Mouse (Mus musculus) neural tube, embryonic 15.5 days (tissue): ENCODE results near the gene Rheb. TPM values are rescaled to one million over a fixed set of nuclear protein-coding genes. Genes with fewer than 3 reads are reported as not detected.

Source experiments
- ATAC-seq: fragments of 200-750 bp; cut with Nextera tagmentation; 2 replicates; pipeline ENCODE4 v1.8.0; 2017; ENCODE audit warnings: mild to moderate bottlenecking, moderate TSS enrichment, moderate library complexity; ENCODE audit not compliant: low FRiP score
- H3K27ac ChIP-seq: fragments of 300-500 bp; sonication (generic); replicated peaks from 2 replicates; pipeline ENCODE4 v1.5.1; 2015; ENCODE audit warnings: mild to moderate bottlenecking, inconsistent platforms
- H3K27me3 ChIP-seq: fragments of 300-500 bp; sonication (generic); replicated peaks from 2 replicates; pipeline ENCODE4 v1.6.1; 2015; ENCODE audit warnings: inconsistent platforms
- H3K36me3 ChIP-seq: fragments of 300-500 bp; sonication (generic); 2 replicates; pipeline ENCODE4 v1.6.1; 2015; ENCODE audit warnings: inconsistent platforms
- H3K4me1 ChIP-seq: fragments of 300-500 bp; sonication (generic); 2 replicates; pipeline ENCODE4 v1.6.1; 2015; ENCODE audit warnings: inconsistent platforms
- H3K4me2 ChIP-seq: fragments of 300-500 bp; sonication (generic); 2 replicates; pipeline ENCODE4 v1.6.1; 2015; ENCODE audit warnings: inconsistent platforms, mild to moderate bottlenecking, moderate library complexity
- H3K4me3 ChIP-seq: fragments of 300-500 bp; sonication (generic); replicated peaks from 2 replicates; pipeline ENCODE4 v1.5.1; 2015; ENCODE audit warnings: mild to moderate bottlenecking, inconsistent platforms
- H3K9ac ChIP-seq: fragments of 300-500 bp; sonication (generic); replicated peaks from 2 replicates; pipeline ENCODE4 v1.6.1; 2015; ENCODE audit warnings: mild to moderate bottlenecking, inconsistent platforms
- H3K9me3 ChIP-seq: fragments of 300-500 bp; sonication (generic); replicated peaks from 2 replicates; pipeline ENCODE4 v1.6.1; 2016; ENCODE audit warnings: inconsistent platforms
- WGBS: fragments of 180-500 bp; shearing (Covaris S2); methylation state at CpG from one replicate; pipeline ENCODE4 v1.1.7; 2015; ENCODE audit warnings: mixed read lengths; 5-methylcytosine and 5-hydroxymethylcytosine counted together
- polyA plus RNA-seq: library from polyadenylated mRNA; unstranded; fragments of >200 nt; fragmentation: Nextera tagmentation; extraction: Ambion mirVana; gene quantifications from 2 replicates; pipeline ENCODE4 v1.2.1, GENCODE M21; 2015

Gene Rheb
- polyA plus RNA-seq: 230 and 258 TPM in 2 replicates

- ATAC-seq: peak; percentile 97
- peak within 1 kb of the TSS; percentile 89 for H3K4me3 ChIP-seq
- no peaks in the 10 kb centered on the region for H3K9me3 ChIP-seq
- H3K36me3 ChIP-seq: no peaks in the 10 kb centered on the region
- peak within 1 kb of the TSS; percentile 89 for H3K9ac ChIP-seq
- WGBS: under 1% methylated on average over 92 of the region's 92 CpGs
- H3K27me3 ChIP-seq: no peaks in the 10 kb centered on the region
- peak within 1 kb of the TSS; percentile 93 for H3K4me2 ChIP-seq
- peaks cover 40% of the 10 kb centered on the region for H3K4me1 ChIP-seq
- H3K27ac ChIP-seq: peak within 1 kb of the TSS; percentile 98
These were observed at the start of gene Rheb for GRCm38 (mm10) chr5:24842274-24843102. TSS of gene Rheb (minus strand) at chr5:24842624.

- no peak overlapping the region for H3K27ac ChIP-seq
- H3K9ac ChIP-seq: no peak overlapping the region
- WGBS: 54% methylated on average over 9 of the region's 9 CpGs
- H3K4me1 ChIP-seq: peaks cover 22% of the 10 kb centered on the region
- H3K36me3 ChIP-seq: peaks cover 32% of the 10 kb centered on the region
- ATAC-seq: no peak
- no peaks in the 10 kb centered on the region for H3K27me3 ChIP-seq
- H3K4me2 ChIP-seq: no peak overlapping the region
- H3K9me3 ChIP-seq: no peaks in the 10 kb centered on the region
- H3K4me3 ChIP-seq: no peak overlapping the region
These were observed 47.4 kb upstream of the Rheb start for GRCm38 (mm10) chr5:24889860-24890259.

- Histone ChIP-seq H3K36me3 (peaks cover 35% of the 10 kb centered on the region), H3K9ac (no peak overlapping the region), H3K27me3 (no peaks in the 10 kb centered on the region), H3K4me1 (peaks cover 18% of the 10 kb centered on the region), H3K9me3 (no peaks in the 10 kb centered on the region), H3K4me2 (no peak overlapping the region), H3K27ac (no peak overlapping the region), H3K4me3 (no peak overlapping the region)
- WGBS: 87% methylated on average over 11 of the region's 11 CpGs
- no peak for ATAC-seq
These were observed 46.6 kb upstream of the Rheb start for GRCm38 (mm10) chr5:24888874-24889591.

GRCm38 (mm10) chr5:24887271-24887670, 44.8 kb upstream of the Rheb start:
- H3K4me1 ChIP-seq: peaks cover 8% of the 10 kb centered on the region; the same call in 1 of the 2 replicates
- no peak overlapping the region for H3K4me3 ChIP-seq
- WGBS: 92% methylated on average over 8 of the region's 8 CpGs
- peaks cover 40% of the 10 kb centered on the region for H3K36me3 ChIP-seq
- no peaks in the 10 kb centered on the region for H3K9me3 ChIP-seq
- no peak overlapping the region for H3K9ac ChIP-seq
- H3K4me2 ChIP-seq: no peak overlapping the region
- no peaks in the 10 kb centered on the region for H3K27me3 ChIP-seq
- no peak for ATAC-seq
- no peak overlapping the region for H3K27ac ChIP-seq

GRCm38 (mm10) chr5:24878713-24879112, 36.3 kb upstream of the Rheb start:
- Histone ChIP-seq H3K27me3 (no peaks in the 10 kb centered on the region), H3K4me1 (no peaks in the 10 kb centered on the region), H3K36me3 (peaks cover 37% of the 10 kb centered on the region), H3K4me2 (no peak overlapping the region), H3K4me3 (no peak overlapping the region), H3K27ac (no peak overlapping the region), H3K9ac (no peak overlapping the region), H3K9me3 (no peaks in the 10 kb centered on the region)
- ATAC-seq: no peak
- WGBS: 82% methylated on average over 4 of the region's 4 CpGs

GRCm38 (mm10) chr5:24877836-24878624, 35.6 kb upstream of the Rheb start:
- H3K36me3 ChIP-seq: peaks cover 38% of the 10 kb centered on the region

GRCm38 (mm10) chr5:24876653-24877052, 34.2 kb upstream of the Rheb start:
- no peak for ATAC-seq
- Histone ChIP-seq H3K4me2 (no peak overlapping the region), H3K9me3 (no peaks in the 10 kb centered on the region), H3K27me3 (no peaks in the 10 kb centered on the region), H3K4me1 (no peaks in the 10 kb centered on the region), H3K27ac (no peak overlapping the region), H3K4me3 (no peak overlapping the region), H3K9ac (no peak overlapping the region), H3K36me3 (peaks cover 33% of the 10 kb centered on the region)
- WGBS: 92% methylated on average over 9 of the region's 9 CpGs

More at GRCm38 (mm10) chr5:24877836-24878624, 35.6 kb upstream of the Rheb start:
- Histone ChIP-seq H3K4me2 (no peak overlapping the region), H3K27me3 (no peaks in the 10 kb centered on the region), H3K9ac (no peak overlapping the region), H3K27ac (no peak overlapping the region), H3K9me3 (no peaks in the 10 kb centered on the region), H3K4me3 (no peak overlapping the region), H3K4me1 (no peaks in the 10 kb centered on the region)
- ATAC-seq: no peak
- 75% methylated on average over 11 of the region's 11 CpGs for WGBS

GRCm38 (mm10) chr5:24874111-24874510, 31.7 kb upstream of the Rheb start:
- Histone ChIP-seq H3K4me2 (no peak overlapping the region), H3K4me3 (no peak overlapping the region), H3K9me3 (no peaks in the 10 kb centered on the region), H3K36me3 (peaks cover 29% of the 10 kb centered on the region), H3K4me1 (no peaks in the 10 kb centered on the region), H3K27ac (no peak overlapping the region), H3K27me3 (no peaks in the 10 kb centered on the region), H3K9ac (no peak overlapping the region)
- whole genome bisulfite sequencing: 87% methylated on average over 4 of the region's 4 CpGs
- no peak for ATAC-seq

- WGBS: 77% methylated on average over 6 of the region's 6 CpGs
- Histone ChIP-seq H3K4me3 (no peak overlapping the region), H3K4me2 (no peak overlapping the region), H3K9ac (no peak overlapping the region), H3K27ac (no peak overlapping the region), H3K9me3 (no peaks in the 10 kb centered on the region), H3K36me3 (peaks cover 32% of the 10 kb centered on the region), H3K4me1 (no peaks in the 10 kb centered on the region), H3K27me3 (no peaks in the 10 kb centered on the region)
- ATAC-seq: no peak
These were observed 30.8 kb upstream of the Rheb start for GRCm38 (mm10) chr5:24873221-24873620.

- no peak for ATAC-seq
- Histone ChIP-seq H3K27me3 (no peaks in the 10 kb centered on the region), H3K4me3 (no peak overlapping the region), H3K9me3 (no peaks in the 10 kb centered on the region), H3K4me2 (no peak overlapping the region), H3K27ac (no peak overlapping the region), H3K36me3 (peaks cover 40% of the 10 kb centered on the region), H3K9ac (no peak overlapping the region), H3K4me1 (no peaks in the 10 kb centered on the region)
- 94% methylated on average over 12 of the region's 12 CpGs for WGBS
These were observed 28.9 kb upstream of the Rheb start for GRCm38 (mm10) chr5:24871276-24871675.

- 75% methylated on average over 11 of the region's 11 CpGs for WGBS
- ATAC-seq: no peak
These were observed 27.4 kb upstream of the Rheb start for GRCm38 (mm10) chr5:24869796-24870289.

More at GRCm38 (mm10) chr5:24869796-24870289, 27.4 kb upstream of the Rheb start:
- Histone ChIP-seq H3K27ac (no peak overlapping the region), H3K4me1 (no peaks in the 10 kb centered on the region), H3K36me3 (peaks cover 39% of the 10 kb centered on the region), H3K27me3 (no peaks in the 10 kb centered on the region), H3K9ac (no peak overlapping the region), H3K4me3 (no peak overlapping the region), H3K9me3 (no peaks in the 10 kb centered on the region), H3K4me2 (no peak overlapping the region)
